Mouse (Mus musculus): ENCODE results near the gene Tbc1d14. TPM values are rescaled to one million over a fixed set of nuclear protein-coding genes. Genes with fewer than 3 reads are reported as not detected.

The Tbc1d14 gene
- polyA plus RNA-seq, 1 experiment = 50.0 TPM

DNA sequence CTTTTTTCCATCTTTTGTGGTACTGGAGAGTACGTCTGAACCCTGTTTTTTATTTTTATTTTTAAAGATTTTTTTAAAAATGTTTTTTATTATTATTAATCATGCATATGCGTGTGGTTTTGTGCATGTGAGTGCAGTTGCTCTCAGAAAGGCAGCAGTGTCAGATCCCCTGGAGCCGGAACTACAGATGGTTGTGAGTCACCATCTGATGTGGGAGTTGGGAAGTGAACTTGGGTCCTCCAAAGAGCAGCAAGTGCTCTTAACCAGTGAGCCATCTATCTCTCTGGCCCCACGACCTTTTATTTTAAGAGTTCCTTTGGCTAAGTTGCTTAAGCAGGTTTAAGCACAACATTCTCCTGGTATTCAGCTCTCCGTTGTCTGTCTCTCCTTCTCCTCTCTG, 3.1 kb upstream of the Tbc1d14 start:
- H3K27ac ChIP-seq (ENCODE audit: insufficient read depth, low read depth, low read length) = no peak overlapping the region
- H3K4me3 ChIP-seq (ENCODE audit: insufficient read depth, low read depth, low read length) = no peak overlapping the region
- TF ChIP-seq CTCF (conservative IDR thresholded peaks at IDR 0.05; ENCODE audit: insufficient read depth, insufficient read length, low read depth, low read length) (no peak), POLR2A (IDR thresholded peaks at IDR 0.05; ENCODE audit: low read depth, low read length) (no peak)
- H3K27me3 ChIP-seq (replicated peaks; ENCODE audit: control insufficient read depth, insufficient read depth, low read length) = no peaks in the 10 kb centered on the region
- DNase-seq = no peak
- 69% methylated on average over 5 of the region's 5 CpGs for WGBS
- no peaks in the 10 kb centered on the region; the same call in 1 of the 2 replicates for H3K36me3 ChIP-seq (ENCODE audit: control insufficient read depth, insufficient read depth, low read length)
- peaks cover 3% of the 10 kb centered on the region; the same call in 1 of the 2 replicates for H3K4me1 ChIP-seq (ENCODE audit: control insufficient read depth, insufficient read depth, low read length)

DNA sequence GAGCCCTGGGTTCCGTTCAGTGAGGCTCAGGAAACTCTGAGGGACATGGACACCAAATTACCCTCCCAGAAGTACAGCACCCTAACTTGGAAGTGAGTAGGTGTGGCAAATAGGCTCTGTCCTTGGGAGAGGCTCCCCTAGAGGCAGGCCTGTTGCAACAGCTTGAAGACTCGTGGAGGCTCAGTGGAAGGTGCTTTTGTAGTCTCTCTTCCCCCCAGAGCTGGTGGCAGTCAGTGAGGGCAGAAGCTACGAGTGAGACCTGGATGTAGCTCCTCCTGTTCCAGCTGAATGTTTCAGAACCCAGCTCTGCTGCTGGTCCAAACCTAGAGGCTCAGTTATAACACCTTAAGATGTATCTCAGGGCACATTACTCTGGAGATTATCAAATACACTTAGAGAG, 2.0 kb upstream of the Tbc1d14 start:
- no peaks in the 10 kb centered on the region for H3K27me3 ChIP-seq (replicated peaks; ENCODE audit: control insufficient read depth, insufficient read depth, low read length)
- no peak overlapping the region for H3K4me3 ChIP-seq (ENCODE audit: insufficient read depth, low read depth, low read length)
- 31% methylated on average over 3 of the region's 3 CpGs for WGBS
- TF ChIP-seq CTCF (conservative IDR thresholded peaks at IDR 0.05; ENCODE audit: insufficient read depth, insufficient read length, low read depth, low read length) (no peak), POLR2A (IDR thresholded peaks at IDR 0.05; ENCODE audit: low read depth, low read length) (no peak)
- H3K36me3 ChIP-seq (ENCODE audit: control insufficient read depth, insufficient read depth, low read length) = no peaks in the 10 kb centered on the region; the same call in 1 of the 2 replicates
- DNase-seq = no peak
- peaks cover 3% of the 10 kb centered on the region; the same call in 1 of the 2 replicates for H3K4me1 ChIP-seq (ENCODE audit: control insufficient read depth, insufficient read depth, low read length)
- no peak overlapping the region for H3K27ac ChIP-seq (ENCODE audit: insufficient read depth, low read depth, low read length)

DNA sequence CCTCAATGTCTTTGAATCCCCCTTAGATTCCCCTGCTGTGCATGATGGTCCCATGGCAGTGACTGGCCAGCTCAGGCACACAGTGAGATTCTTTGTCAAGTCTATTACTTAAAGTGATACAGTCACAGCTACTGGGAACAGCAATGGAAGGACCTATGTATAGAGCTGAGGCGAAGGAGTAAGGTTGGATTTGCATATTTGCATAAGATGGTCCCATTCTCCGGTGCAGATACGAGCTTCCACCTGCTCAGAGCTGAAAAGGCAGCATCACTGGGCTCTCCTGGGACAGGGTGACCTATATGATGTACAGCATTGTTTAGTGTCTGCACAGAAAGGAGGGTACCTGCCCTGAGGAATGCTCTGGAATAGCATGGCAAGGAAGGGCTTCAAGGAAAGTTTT, 1.3 kb upstream of the Tbc1d14 start:
- 90% methylated on average over 3 of the region's 3 CpGs for WGBS
- Histone ChIP-seq H3K36me3 (ENCODE audit: control insufficient read depth, insufficient read depth, low read length) (no peaks in the 10 kb centered on the region; the same call in 1 of the 2 replicates), H3K27ac (ENCODE audit: insufficient read depth, low read depth, low read length) (no peak overlapping the region), H3K4me3 (ENCODE audit: insufficient read depth, low read depth, low read length) (no peak overlapping the region), H3K27me3 (replicated peaks; ENCODE audit: control insufficient read depth, insufficient read depth, low read length) (no peaks in the 10 kb centered on the region), H3K4me1 (ENCODE audit: control insufficient read depth, insufficient read depth, low read length) (peaks cover 3% of the 10 kb centered on the region; the same call in 1 of the 2 replicates)
- TF ChIP-seq CTCF (conservative IDR thresholded peaks at IDR 0.05; ENCODE audit: insufficient read depth, insufficient read length, low read depth, low read length) (no peak), POLR2A (IDR thresholded peaks at IDR 0.05; ENCODE audit: low read depth, low read length) (no peak)
- no peak for DNase-seq

DNA sequence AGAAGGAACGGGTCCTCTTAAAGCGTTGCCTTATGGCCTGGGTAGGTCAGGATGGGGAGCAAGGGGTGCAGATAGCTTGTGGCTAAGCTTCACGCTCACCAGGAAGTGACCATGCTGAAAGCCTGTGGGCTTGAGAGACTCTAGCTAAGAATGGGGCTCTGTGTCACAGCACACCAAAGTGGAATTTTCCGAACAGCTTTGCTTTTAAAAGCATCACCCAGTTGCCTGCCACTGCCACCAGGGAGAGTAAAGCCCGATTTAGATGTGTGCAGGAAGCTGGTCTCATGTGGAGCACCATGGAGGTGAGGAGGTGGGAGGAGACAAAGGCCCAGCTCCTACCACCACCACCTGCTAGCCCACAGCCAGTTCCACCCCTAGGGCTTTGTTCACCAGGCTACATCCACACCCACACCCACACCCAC, 2.6 kb downstream of the Tbc1d14 start:
- no peak overlapping the region for H3K4me3 ChIP-seq (ENCODE audit: insufficient read depth, low read depth, low read length)
- DNase-seq = no peak
- H3K4me1 ChIP-seq (ENCODE audit: control insufficient read depth, insufficient read depth, low read length) = no peaks in the 10 kb centered on the region
- no peak overlapping the region for H3K27ac ChIP-seq (ENCODE audit: insufficient read depth, low read depth, low read length)
- H3K36me3 ChIP-seq (ENCODE audit: control insufficient read depth, insufficient read depth, low read length) = no peaks in the 10 kb centered on the region
- TF ChIP-seq CTCF (conservative IDR thresholded peaks at IDR 0.05; ENCODE audit: insufficient read depth, insufficient read length, low read depth, low read length) = no peak
- no peak for TF ChIP-seq POLR2A (IDR thresholded peaks at IDR 0.05; ENCODE audit: low read depth, low read length)
- WGBS = 56% methylated on average over 5 of the region's 5 CpGs
- H3K27me3 ChIP-seq (replicated peaks; ENCODE audit: control insufficient read depth, insufficient read depth, low read length) = no peaks in the 10 kb centered on the region

DNA sequence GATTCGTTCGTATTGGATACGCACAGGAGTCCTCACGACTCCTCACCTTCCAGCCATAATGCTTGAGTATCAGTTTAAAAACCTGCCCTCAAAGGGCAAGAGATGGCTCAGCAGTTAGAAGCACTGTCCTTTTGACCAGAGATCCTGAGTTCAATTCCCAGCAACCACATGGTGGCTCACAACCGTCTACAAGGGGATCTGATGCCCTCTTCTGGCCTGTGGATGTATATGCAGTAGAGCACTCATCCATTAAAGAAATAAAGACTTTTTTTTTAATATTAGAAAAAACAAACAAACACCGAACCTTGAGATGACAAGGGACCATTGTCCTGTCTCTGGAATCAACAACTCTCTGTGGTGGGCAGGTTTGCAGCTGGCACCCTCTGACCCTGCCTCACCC, 8.8 kb downstream of the Tbc1d14 start:
- H3K36me3 ChIP-seq (ENCODE audit: control insufficient read depth, insufficient read depth, low read length) = no peaks in the 10 kb centered on the region
- no peak overlapping the region for H3K4me3 ChIP-seq (ENCODE audit: insufficient read depth, low read depth, low read length)
- no peak overlapping the region for H3K27ac ChIP-seq (ENCODE audit: insufficient read depth, low read depth, low read length)
- no peak for DNase-seq
- H3K4me1 ChIP-seq (ENCODE audit: control insufficient read depth, insufficient read depth, low read length) = peaks cover 13% of the 10 kb centered on the region; the same call in 1 of the 2 replicates
- H3K27me3 ChIP-seq (replicated peaks; ENCODE audit: control insufficient read depth, insufficient read depth, low read length) = no peaks in the 10 kb centered on the region
- 71% methylated on average over 6 of the region's 6 CpGs for WGBS
- TF ChIP-seq CTCF (conservative IDR thresholded peaks at IDR 0.05; ENCODE audit: insufficient read depth, insufficient read length, low read depth, low read length) = peak; percentile 47
- TF ChIP-seq POLR2A (IDR thresholded peaks at IDR 0.05; ENCODE audit: low read depth, low read length) = no peak

DNA sequence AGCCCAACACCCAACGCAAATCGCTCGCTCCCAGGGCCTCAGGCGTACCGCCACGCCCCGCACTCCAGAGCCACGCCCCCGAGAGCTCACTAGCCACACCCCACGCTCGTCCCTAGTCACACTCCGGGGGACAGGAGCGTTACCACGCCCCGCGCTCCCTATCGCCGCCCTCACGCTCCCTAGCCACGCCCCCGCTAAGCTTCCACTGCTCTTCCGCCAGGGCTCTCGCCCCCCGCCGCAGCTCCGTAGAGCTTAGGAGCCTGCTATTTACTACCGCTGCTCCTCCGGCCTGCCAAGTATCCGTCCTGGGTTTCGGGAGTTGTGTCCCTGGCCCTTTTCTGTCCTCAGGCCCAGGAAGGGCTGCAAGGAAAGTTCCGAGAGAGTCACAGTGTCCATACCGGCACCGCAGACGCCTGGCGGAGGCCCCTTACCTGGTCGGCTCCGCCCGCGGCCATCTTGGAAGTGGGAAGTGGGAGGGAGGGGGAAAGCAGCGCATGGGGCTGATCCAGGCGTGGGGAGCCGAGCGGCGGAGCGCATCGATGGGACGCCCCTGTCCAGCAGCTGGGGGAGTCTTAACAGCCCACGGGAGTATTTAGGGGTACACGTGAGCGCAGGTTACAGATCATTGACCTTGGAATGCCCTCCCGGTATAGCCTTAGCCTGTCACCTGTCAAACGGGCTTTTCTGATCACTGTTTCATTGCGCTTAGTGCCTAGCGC, 11.0 kb downstream of the Tbc1d14 start:
- peak; percentile 100 for DNase-seq
- TF ChIP-seq CTCF (conservative IDR thresholded peaks at IDR 0.05; ENCODE audit: insufficient read depth, insufficient read length, low read depth, low read length) = no peak
- TF ChIP-seq POLR2A (IDR thresholded peaks at IDR 0.05; ENCODE audit: low read depth, low read length) = peak; percentile 39
- H3K36me3 ChIP-seq (ENCODE audit: control insufficient read depth, insufficient read depth, low read length) = no peaks in the 10 kb centered on the region
- no peaks in the 10 kb centered on the region for H3K27me3 ChIP-seq (replicated peaks; ENCODE audit: control insufficient read depth, insufficient read depth, low read length)
- peaks cover 22% of the 10 kb centered on the region for H3K4me1 ChIP-seq (ENCODE audit: control insufficient read depth, insufficient read depth, low read length)
- H3K27ac ChIP-seq (ENCODE audit: insufficient read depth, low read depth, low read length) = peak overlapping the region; percentile 94
- WGBS = 2% methylated on average over 54 of the region's 54 CpGs
- peak overlapping the region; percentile 83 for H3K4me3 ChIP-seq (ENCODE audit: insufficient read depth, low read depth, low read length)

DNA sequence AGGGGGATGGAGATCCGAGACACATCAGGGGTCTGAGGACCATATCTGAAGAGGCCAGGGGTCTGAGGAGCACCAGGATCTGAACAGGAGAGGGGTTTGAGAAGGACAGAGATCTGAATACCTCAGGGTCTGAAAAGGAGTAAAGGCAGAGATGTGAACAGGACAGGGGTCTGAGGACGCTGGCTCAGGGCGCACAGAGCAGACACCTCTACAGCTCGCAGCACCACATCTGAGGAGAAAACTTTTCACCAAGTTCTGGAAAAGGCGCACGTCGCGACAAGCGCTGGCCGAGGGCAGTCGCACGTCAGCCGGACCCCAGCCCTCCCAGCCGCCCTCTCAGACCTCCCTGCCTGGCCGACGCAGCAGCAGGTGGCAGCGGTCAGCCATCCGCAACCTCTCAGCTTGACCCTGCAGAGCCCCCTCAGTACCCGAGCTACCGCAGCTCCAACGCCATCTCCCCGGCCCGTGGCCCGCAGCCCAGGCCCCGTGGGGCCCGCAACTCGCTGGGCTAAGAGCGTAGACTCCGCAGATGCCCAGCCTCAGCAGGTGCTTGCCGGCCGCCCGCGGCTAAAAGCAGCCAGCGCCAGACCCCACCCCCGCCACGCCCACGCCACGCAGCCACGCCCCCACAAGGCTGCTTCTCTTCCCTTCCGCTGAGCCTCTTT, 11.7 kb downstream of the Tbc1d14 start:
- DNase-seq = no peak
- peak overlapping the region; percentile 82 for H3K4me3 ChIP-seq (ENCODE audit: insufficient read depth, low read depth, low read length)
- no peaks in the 10 kb centered on the region for H3K27me3 ChIP-seq (replicated peaks; ENCODE audit: control insufficient read depth, insufficient read depth, low read length)
- TF ChIP-seq POLR2A (IDR thresholded peaks at IDR 0.05; ENCODE audit: low read depth, low read length) (peak; percentile 70), CTCF (conservative IDR thresholded peaks at IDR 0.05; ENCODE audit: insufficient read depth, insufficient read length, low read depth, low read length) (no peak)
- H3K27ac ChIP-seq (ENCODE audit: insufficient read depth, low read depth, low read length) = peak overlapping the region; percentile 75
- H3K36me3 ChIP-seq (ENCODE audit: control insufficient read depth, insufficient read depth, low read length) = no peaks in the 10 kb centered on the region
- peaks cover 29% of the 10 kb centered on the region for H3K4me1 ChIP-seq (ENCODE audit: control insufficient read depth, insufficient read depth, low read length)
- 1% methylated on average over 40 of the region's 40 CpGs for WGBS
